Mouse (Mus musculus) hematopoietic stem cell, adult 5-6 weeks (primary cell): ENCODE data around the gene Scyl1. TPM values are rescaled to one million over a fixed set of nuclear protein-coding genes. Genes with fewer than 3 reads are reported as not detected.
A peak's percentile ranks its signal among the peaks of the same experiment; 100 is the strongest.

Experiments used
- ATAC-seq, 2 experiments: fragments of 125-278 bp in 1 of 2; replicated peaks in 1 of 2; 2 replicates each; pipeline ENCODE4 v1.8.0; 2016 to 2017; ENCODE audit warnings: inconsistent platforms in 2 of 2, mild to moderate bottlenecking in 2 of 2, moderate number of reproducible peaks in 2 of 2, low read depth in 1 of 2, moderate TSS enrichment in 1 of 2; ENCODE audit not compliant: low FRiP score in 2 of 2, poor library complexity in 2 of 2, severe bottlenecking in 2 of 2, insufficient read depth in 1 of 2, low TSS enrichment in 1 of 2
- total RNA-seq: library from RNA; stranded (forward); fragments of 172-1452, 232-1000 nt; gene quantifications from 2 replicates; pipeline ENCODE4 v1.2.3, GENCODE M21; 2017

The Scyl1 gene
- total RNA-seq, 1 experiment from 2014 or later, result 22.5 TPM

DNA sequence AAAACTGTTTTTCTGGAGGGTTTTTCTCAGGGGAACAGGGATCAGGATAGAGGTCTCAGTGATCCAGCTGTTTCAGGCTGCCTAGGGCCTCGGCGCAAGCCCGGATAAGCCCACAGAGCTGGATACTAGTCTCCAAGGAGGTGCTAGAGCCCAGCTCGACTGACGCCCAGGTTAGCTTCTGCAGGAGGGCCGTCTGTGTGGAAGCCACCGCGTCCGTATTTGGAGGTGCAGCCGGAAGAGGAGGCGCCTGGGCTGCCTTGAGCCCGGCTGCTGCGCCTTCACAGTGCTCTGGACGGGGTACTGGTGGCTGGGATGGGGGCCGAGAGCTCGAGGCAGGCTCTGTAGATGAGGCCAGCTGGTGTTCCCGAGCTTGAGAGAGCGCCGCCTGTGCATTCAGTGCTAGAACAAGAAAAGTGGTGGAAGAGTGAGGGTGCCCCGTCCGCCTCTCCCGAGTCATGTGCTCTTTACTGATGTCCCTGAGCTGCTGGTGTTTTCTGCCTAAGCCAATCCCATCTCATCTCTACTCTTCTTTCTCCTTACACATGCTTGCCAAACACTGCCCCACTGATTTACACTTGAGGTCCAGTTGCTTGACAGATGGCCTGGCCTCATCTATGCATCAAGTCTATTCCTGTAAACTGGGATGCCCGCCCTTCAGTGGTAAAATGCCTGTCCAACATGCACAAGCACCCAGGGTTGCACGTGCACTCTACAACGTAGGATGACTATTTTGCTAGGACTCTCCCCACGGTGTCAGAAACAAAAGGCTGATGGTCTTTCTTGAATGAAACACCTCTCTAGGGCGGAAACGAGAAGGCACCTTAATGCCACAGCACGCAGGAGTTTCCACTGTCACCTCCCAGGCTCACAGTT is 40.7 kb downstream of the Scyl1 start:
- no peak for ATAC-seq

DNA sequence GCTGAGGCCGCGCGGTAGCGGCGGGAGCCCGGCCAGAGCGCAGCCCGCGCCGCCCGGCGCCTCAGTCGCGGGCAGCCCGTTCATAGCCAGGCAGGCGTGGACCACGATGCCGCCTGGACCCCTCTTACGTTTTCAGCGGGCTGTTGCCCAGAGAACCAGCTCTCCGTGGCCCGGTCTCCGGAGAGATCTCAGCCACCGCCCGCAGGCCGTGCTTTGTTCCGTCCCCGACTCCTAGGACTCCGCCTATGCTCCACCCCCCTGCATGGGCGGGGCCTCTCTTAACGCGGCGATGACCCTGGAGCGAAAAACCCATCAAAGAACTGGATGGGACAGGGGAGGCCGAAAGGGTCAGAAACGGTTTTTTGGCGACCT is 41.8 kb downstream of the Scyl1 start, which contains the start of gene Fam89b:
Gene Fam89b (minus strand): TSS at position 210 of the 372 bp plus-strand sequence.
- ATAC-seq, result peak; percentile 34 to 44; a peak in 3 of 4 replicates

DNA sequence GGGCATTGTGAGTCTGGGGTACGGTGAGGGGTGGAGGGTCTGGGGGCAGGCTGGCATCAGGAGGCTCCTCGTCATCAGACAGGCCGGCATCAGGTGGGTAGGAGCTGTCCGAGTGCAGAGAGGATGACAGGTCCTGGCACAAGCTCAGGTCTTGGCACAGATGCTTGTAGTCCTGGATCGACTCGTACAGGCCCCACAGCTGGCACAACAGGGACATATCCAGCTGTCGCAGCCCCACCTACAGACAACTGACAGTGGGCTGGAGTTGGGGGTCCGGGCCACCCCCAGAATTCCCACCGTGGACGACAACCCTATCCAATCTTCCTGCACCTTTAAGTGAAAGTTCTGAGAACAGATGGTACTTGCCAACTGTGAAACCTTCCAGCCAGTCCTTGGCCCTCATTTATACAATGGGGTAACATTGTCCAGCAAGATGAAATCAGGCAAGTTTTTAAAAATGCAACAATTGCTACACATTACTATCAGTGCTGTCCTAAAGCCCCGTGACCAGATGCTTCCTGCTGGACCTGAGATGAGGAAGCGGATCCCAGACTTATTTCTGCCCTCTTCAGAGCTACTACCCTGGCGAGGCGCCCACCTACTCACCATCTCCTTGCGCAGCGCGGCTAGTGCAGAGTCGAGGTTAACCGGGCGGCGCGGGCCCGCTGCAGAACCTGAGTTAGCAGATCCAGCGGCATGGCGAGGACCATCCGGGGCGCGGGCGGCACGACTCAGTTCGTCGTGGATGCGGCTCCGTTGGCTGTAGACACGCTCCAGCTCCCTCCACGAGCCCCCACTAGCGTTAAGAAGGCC is 42.4 kb downstream of the Scyl1 start:
- no peak for ATAC-seq

DNA sequence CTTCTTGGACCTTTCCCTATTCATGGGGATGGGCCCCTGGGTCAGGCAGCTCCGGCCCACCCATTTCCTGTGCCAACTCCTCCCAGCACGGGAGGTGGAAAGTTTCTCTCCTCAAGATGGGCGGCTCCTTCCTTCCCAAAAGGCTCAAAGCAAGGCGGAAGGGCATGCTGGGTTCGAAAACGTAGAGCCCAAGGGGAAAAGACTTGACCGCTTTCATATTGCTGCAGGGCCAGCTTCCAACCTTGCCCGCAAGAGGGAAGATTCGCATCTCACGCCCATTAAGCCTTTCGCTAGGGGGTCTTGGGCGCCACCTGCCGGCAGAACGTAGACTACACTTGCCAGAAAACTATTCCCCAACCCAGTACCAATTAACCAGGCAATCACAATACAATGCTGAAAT is 43.5 kb downstream of the Scyl1 start:
- ATAC-seq, result peak; percentile 26 to 38; a peak in 3 of 4 replicates

DNA sequence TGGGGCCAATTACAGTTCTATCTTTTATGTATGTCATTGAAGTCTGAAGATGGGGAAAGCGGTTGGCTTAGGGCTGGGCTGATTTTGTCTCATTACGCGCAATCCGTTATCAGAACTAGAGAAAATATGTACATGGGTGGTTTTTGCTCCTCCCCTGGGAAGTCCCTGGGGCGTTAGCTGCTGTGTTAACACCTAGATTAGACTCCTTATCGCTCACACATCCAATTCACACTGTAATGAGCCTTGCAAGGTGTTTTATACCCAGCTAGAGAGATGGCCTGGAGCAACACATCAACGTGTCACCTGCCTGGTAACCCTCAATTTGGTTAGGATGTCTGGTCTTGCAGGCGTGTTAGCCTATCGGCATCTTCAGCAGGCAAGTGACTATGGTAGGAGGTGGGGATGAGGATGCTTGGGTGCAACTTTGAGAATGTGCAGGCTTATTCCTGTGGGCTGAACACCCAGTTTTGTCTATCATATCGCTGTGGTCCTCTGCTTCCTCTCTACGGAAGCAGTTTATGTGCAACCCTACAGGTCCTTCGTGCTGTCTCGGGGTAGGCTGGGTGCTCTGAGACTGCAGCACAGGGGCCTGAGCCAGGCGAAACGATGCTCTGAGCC is 44.1 kb downstream of the Scyl1 start:
- no peak for ATAC-seq

DNA sequence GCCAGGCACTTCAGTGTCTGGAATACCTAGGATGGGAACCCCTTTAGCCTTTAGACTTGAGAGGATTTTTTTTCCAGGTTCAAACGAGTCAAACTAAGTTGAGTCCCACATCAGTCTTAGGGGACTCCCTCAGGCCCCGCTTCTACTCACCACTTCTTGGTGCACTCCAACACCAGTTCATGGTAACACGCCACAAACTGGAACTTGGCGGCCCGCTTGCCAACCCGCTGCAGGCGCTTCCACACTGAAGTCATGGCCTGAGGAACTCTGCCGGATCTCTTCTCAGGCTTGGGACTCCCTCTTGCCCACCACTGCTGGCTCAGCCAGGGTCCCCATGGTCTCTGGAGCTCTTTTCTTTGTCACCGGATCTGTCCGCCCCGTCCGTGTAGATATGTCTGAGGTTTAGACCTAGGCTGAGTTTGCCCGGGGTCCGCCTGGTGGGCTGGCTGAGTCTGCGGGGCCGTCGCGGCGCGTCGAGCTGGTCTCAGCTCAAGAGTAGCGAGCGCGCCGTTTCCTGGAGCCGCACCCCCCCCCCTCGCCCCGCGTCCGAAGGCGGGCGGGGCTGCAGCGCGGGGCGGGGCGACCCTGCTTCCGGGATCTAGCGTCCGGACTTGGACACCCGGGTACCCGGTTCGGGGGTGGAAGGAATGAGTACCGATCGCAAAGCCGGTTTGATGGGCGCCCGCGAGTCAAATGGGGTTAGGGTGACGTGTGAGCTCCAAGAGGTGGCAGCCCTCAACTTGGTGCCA is 45.3 kb downstream of the Scyl1 start, which contains the start of gene Ehbp1l1:
Gene Ehbp1l1 (minus strand): TSS at position 551 of the 749 bp plus-strand sequence.
- peak in 1 of 2 experiments; percentile 6; a peak in 1 of 4 replicates for ATAC-seq

DNA sequence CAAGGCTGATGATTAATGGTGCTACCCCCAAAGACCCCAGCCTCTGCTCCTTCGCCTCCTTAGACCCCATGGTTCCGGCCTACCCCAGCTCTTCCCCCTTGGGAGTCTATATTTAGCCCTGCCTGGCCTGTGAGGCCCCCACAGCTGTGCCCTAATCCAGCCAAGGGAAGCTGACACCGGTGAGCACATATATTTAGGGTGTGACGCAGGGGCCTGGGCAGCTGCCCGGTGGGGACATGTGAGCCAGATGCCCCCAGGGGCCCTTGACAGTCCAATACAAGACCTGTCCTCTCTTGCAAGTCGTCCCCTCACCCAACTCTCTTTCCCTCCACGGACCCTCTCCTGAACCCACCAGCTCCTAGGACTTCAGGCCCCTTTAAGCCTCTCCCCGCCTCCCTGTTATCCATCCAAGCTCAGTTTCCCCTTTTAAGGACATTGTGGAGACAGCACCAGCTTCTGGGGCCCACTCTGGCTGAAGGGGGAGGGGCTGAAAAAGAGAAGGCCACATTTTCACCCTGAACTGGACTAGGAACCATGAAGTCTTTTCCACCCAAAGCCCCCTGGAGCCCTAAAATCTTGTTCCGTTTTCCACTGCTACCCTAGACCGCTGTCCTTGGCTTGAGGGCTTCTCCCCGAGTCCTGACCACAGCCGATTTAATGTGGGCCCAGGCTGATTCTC is 46.1 kb downstream of the Scyl1 start:
- ATAC-seq, result no peak

DNA sequence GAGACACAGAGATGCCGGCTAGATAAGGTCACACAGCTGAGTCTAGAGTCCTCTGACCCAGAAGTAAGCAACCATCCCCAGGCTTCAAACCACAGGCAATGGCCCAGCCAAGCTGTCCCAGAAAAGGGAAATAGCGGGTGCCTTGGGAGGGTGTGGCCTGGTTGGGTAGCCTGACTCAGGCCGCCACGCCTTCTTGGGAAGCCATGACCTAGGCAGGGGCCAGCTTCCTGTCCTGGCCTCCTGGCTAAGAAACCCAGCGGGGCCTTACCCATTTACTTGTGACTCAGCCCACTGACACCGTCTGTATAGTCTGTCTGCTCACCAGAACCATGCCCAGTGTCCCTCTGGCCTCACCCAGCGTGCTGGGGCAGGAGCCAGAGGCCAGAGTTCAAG is 46.7 kb downstream of the Scyl1 start:
- peak; percentile 68 to 74 for ATAC-seq

DNA sequence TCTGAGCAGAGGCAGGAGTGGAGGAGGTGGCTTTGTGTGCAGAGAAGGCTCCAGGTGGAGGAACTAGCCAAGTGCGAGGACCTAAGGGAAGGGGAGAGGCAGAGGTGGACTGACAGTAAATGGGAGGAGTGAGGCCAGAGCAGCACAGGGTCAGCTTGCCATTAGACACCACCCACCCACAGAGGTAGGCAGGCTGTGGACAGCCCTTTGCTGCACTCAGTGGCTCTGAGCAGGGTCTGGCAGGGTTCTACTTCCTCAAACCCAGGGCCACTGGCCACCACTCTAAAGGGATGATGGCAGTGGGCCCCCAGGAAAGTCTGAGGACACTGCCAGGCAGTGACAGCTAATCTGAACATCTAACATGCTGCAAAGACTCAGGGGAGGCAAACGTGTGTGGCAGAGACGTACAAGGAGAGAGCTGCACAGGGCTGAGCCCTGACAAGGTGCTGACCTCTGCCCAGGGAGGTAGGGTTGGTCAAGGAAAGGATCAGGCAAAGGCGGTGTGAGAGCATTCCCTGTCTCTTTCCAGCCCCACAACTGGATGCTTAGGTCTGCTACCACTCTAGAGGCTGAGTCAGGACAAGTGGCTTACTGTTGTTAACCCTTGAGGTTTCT is 47.2 kb downstream of the Scyl1 start:
- ATAC-seq, result no peak

DNA sequence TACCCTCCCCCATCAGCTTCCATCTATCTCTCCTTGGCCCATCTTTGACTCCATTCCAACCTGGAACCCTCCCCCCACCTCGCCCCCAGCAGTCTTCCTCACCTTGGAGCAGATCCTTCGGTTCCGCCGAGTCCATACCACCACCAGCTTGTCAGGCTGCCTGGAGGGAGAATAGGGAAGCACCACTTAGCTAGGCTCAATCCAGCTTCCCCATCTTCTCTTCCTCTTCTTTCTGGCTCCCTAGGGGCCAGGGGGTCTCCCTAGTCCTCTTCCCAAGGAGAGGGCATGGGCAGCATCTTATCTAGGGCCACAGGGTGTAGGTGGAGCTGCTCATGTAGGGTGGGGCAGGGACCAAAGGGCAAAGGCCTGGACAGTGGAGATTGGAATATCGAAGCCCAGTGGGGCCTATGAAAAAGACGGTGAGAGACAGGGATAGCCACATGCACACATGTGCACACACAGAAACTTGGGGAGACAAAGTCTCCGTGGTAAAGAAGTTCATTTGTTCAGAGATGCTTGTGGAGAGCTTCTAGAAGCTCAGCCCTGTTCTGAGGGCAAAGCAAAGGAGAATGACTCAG is 48.3 kb downstream of the Scyl1 start:
- no peak for ATAC-seq

DNA sequence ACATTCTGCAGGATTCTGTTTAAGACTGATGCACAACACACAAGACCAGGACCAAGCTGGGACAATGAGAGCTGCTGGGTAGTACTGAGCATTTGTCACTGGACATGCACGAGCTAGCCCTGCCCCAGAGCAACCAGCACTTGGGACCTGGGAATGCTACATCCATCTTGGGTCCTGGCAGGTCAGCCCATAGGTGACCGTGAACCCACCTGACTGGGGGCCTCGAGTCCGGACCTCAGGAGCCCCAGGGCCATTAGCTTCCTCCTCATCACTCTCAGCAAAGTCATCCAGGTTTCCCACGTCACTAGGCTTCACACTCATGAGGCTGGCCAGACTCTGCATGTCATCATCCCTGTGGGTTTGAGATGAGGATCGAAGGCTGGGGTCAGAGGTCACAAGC is 50.0 kb downstream of the Scyl1 start:
- ATAC-seq, result no peak

DNA sequence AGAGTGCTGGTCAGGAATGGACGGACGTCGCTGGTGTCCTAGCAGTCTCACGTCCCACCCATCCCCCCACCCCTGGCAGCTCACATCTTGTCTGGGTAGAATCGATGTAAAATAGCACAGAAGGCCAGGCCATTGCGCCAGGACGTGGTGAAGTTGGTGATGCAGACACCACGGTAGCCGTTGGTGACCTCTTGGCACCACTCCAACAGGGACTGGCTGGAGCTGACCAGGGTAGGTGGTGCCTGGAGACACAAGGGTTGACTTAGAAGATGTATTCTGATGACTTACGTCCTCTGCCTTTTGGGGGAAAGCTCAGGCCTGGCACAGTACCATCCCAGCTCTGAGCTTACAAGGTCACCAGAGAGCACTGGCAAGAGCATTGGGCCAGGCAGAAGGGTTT is 54.3 kb downstream of the Scyl1 start:
- no peak for ATAC-seq

DNA sequence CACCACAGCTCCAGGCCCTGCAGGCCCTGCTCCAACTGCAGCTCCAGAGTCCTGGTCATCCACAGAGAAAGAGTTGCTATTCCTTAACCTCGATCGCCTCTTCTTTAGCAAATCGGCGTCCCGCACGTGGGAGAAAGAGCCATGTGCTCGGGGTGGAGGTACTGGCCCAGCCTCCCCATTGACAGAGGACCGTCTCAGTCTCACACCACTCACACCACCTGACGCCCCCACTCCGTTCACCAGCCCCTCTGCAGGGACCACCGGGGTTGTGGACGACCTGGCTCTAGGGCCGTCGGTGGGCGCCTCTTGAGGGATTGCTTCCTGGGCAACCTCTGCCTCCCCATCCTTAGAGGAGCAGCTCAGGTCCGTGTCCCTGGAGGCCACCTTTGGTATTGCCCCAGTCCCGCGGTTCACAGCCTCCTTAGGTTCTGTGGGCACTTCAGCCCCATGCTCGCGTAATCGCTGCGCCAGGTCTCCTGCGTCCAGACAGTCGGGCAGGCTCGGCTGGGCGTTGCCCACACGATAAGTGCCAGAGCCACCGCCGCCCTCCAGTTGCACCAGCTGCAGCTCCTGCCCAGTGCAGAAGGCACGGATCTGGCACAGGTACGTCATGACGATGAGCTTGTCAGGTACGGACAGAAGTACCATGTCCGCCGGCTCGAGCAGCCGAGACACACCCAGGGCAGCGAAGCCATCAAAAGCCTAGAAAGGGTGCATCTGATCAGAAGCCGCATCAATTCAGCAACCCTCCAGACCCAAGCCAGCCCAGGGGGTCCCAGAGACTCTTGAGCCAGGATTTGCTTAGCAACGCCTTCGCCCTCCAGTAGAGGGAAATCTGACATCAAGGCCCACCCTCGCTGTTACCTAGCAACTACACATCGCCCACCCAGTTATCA is 55.2 kb downstream of the Scyl1 start:
- no peak; a peak in 1 of 4 replicates for ATAC-seq

DNA sequence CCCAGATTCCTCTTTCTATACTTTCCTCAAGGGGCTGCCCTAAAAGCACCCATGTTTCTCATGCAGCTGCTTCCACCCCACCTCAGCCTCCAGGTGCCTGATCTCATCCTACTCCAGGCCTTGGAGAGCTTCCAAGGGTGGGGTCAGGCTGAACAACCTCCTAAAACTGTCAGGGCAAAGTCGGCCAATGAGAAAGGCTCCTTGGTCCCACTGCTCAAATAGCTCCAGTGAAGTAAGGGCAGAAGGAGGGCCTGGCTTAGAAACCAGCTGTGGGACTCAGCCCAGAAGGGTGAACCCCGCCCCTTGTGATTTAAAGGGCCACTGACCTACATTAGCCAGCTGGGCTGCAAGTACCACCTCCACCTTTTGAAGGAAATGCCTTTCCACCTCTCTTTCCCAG is 57.5 kb downstream of the Scyl1 start:
- peak in 1 of 2 experiments; percentile 40; a peak in 1 of 4 replicates for ATAC-seq

DNA sequence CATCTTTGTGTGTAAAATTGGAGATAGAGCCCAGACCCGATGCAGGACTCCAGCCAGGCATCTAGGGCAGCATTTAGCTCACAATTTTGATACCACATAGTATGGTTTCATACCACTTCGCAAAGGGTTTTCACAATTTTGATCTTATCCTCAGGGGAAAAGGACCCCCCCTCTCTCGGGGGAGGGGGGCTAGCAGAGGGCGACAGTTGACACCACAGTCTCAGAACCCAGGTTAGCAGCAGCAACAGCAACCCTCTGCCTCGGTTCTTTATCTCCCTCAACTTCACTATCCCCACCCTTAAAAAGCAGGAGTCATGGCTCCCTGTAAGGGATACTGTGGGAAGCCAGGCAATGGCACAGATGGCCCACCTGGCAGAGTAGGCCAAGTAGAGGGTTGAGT is 58.0 kb downstream of the Scyl1 start:
- ATAC-seq, result no peak
